In genomic region chr16:90858206-90858605, GRCm38 (mm10) we compare ENCODE assay signal across 22 mouse cellular contexts. TPM values are rescaled to one million over a fixed set of nuclear protein-coding genes. Genes with fewer than 3 reads are reported as not detected.
DNase-seq lines count a peak whose midpoint lies in the region; ATAC-seq and TF ChIP-seq lines count a peak whose summit lies in the region.
"Had no signal": no experiment of that assay in that cellular context is flagged by ENCODE, and none has a peak within 500 bp of the region (broad histone marks: within the 10 kb centered on the region; RNA-seq: fewer than 3 reads in every experiment).

No protein-coding gene starts in this region.

- no peak for TF ChIP-seq POLR2A in kidney, adult 2 months (IDR thresholded peaks at IDR 0.05; ENCODE audit: low read depth, low read length)
- TF ChIP-seq POLR2A in liver, adult 2 months (IDR thresholded peaks at IDR 0.05; ENCODE audit: extremely low read depth, insufficient read depth, low read length) = no peak

- no peaks in the 10 kb centered on the region for H3K4me1 ChIP-seq in kidney, adult 2 months (ENCODE audit: control insufficient read depth, insufficient read depth, low read length)
- no peaks in the 10 kb centered on the region for H3K4me1 ChIP-seq in kidney, embryonic 14.5 days (ENCODE audit: control insufficient read depth, insufficient read depth, low read length)
- H3K4me1 ChIP-seq in liver, adult 2 months (ENCODE audit: control insufficient read depth, insufficient read depth, low read length) = peaks cover 17% of the 10 kb centered on the region
- 0 out of 2 replicates have a peak, but pooled peaks cover 3% of the 10 kb centered on the region for H3K4me1 ChIP-seq in liver, embryonic 12.5 days
- H3K4me1 ChIP-seq in midbrain, embryonic 11.5 days (ENCODE audit: control insufficient read depth, insufficient read depth, low read length) = no peaks in the 10 kb centered on the region
- H3K4me1 ChIP-seq in midbrain, embryonic 13.5 days (replicated peaks) = no peaks in the 10 kb centered on the region

- H3K36me3 ChIP-seq in kidney, adult 2 months (ENCODE audit: control insufficient read depth, insufficient read depth, low read length) = no peaks in the 10 kb centered on the region
- H3K36me3 ChIP-seq in kidney, embryonic 14.5 days (ENCODE audit: control insufficient read depth, insufficient read depth, low read length) = no peaks in the 10 kb centered on the region
- no peaks in the 10 kb centered on the region for H3K36me3 ChIP-seq in liver, adult 2 months (ENCODE audit: control insufficient read depth, insufficient read depth, low read length)
- no peaks in the 10 kb centered on the region for H3K36me3 ChIP-seq in liver, embryonic 12.5 days
- no peaks in the 10 kb centered on the region for H3K36me3 ChIP-seq in midbrain, embryonic 11.5 days (ENCODE audit: control insufficient read depth, insufficient read depth, low read length)
- no peaks in the 10 kb centered on the region for H3K36me3 ChIP-seq in midbrain, embryonic 13.5 days
- H3K36me3 ChIP-seq: G1E had no signal

- H3K27ac ChIP-seq in kidney, adult 2 months (ENCODE audit: insufficient read depth, low read depth, low read length) = no peak overlapping the region
- no peak overlapping the region for H3K27ac ChIP-seq in kidney, embryonic 14.5 days (ENCODE audit: low read depth, low read length)
- no peak overlapping the region for H3K27ac ChIP-seq in liver, adult 2 months (replicated peaks; ENCODE audit: insufficient read depth, low read depth, low read length)
- no peak overlapping the region for H3K27ac ChIP-seq in liver, embryonic 12.5 days
- H3K27ac ChIP-seq in midbrain, embryonic 11.5 days (ENCODE audit: low read depth, low read length) = no peak overlapping the region
- H3K27ac ChIP-seq in midbrain, embryonic 13.5 days = no peak overlapping the region

- TF ChIP-seq CTCF in kidney, adult 2 months (conservative IDR thresholded peaks at IDR 0.05; ENCODE audit: insufficient read depth, insufficient read length, low read depth, low read length) = no peak
- no peak for TF ChIP-seq CTCF in liver, adult 2 months (IDR thresholded peaks at IDR 0.05; ENCODE audit: low read depth, low read length)

- no peaks in the 10 kb centered on the region for H3K27me3 ChIP-seq in kidney, adult 2 months (replicated peaks; ENCODE audit: control insufficient read depth, insufficient read depth, low read length)
- no peaks in the 10 kb centered on the region for H3K27me3 ChIP-seq in kidney, embryonic 14.5 days (ENCODE audit: control insufficient read depth, insufficient read depth, low read length)
- no peaks in the 10 kb centered on the region for H3K27me3 ChIP-seq in liver, adult 2 months (ENCODE audit: control insufficient read depth, insufficient read depth, low read length)
- H3K27me3 ChIP-seq in liver, embryonic 12.5 days (replicated peaks) = peaks cover 27% of the 10 kb centered on the region
- no peaks in the 10 kb centered on the region for H3K27me3 ChIP-seq in midbrain, embryonic 11.5 days (ENCODE audit: control insufficient read depth, insufficient read depth, low read length)
- H3K27me3 ChIP-seq in midbrain, embryonic 13.5 days = no peaks in the 10 kb centered on the region
- H3K27me3 ChIP-seq: Patski had no signal

- 70% methylated on average over 4 of the region's 4 CpGs for WGBS in kidney, adult 2 months
- WGBS in kidney, embryonic 14.5 days = 65% methylated on average over 4 of the region's 4 CpGs
- 35% methylated on average over 4 of the region's 4 CpGs for WGBS in liver, adult 2 months
- WGBS in liver, embryonic 12.5 days (ENCODE audit: insufficient replicate concordance) = 56% methylated on average over 4 of the region's 4 CpGs
- WGBS in midbrain, embryonic 11.5 days = 82% methylated on average over 4 of the region's 4 CpGs
- 86% methylated on average over 4 of the region's 4 CpGs for WGBS in midbrain, embryonic 13.5 days

- no peaks in the 10 kb centered on the region for H3K79me2 ChIP-seq in liver, adult 2 months (ENCODE audit: control insufficient read depth, insufficient read depth, low read length)

- no peak for ATAC-seq in kidney, embryonic 14.5 days (ENCODE audit: low FRiP score, low TSS enrichment)
- ATAC-seq in liver, embryonic 12.5 days = no peak
- no peak for ATAC-seq in midbrain, embryonic 11.5 days (ENCODE audit: low FRiP score)
- ATAC-seq in midbrain, embryonic 13.5 days = no peak
- ATAC-seq: activated CD4-positive, CD25-positive, alpha-beta regulatory T cell, adult 4 months; CD4-positive, CD25-positive, alpha-beta regulatory T cell, adult 4 months; Patski had no signal

- H3K4me3 ChIP-seq in kidney, adult 2 months (ENCODE audit: insufficient read depth, low read depth, low read length) = no peak overlapping the region
- H3K4me3 ChIP-seq in kidney, embryonic 14.5 days (ENCODE audit: low read length) = no peak overlapping the region
- no peak overlapping the region for H3K4me3 ChIP-seq in liver, adult 2 months (ENCODE audit: insufficient read depth, low read depth, low read length)
- no peak overlapping the region for H3K4me3 ChIP-seq in liver, embryonic 12.5 days
- H3K4me3 ChIP-seq in midbrain, embryonic 11.5 days (ENCODE audit: low read depth, low read length) = no peak overlapping the region
- no peak overlapping the region for H3K4me3 ChIP-seq in midbrain, embryonic 13.5 days (replicated peaks)

- H3K4me2 ChIP-seq in kidney, embryonic 14.5 days (replicated peaks; ENCODE audit: low read depth, low read length) = no peak overlapping the region
- H3K4me2 ChIP-seq in liver, embryonic 12.5 days = no peak overlapping the region
- H3K4me2 ChIP-seq in midbrain, embryonic 11.5 days = no peak overlapping the region
- no peak overlapping the region for H3K4me2 ChIP-seq in midbrain, embryonic 13.5 days (replicated peaks)

- no peaks in the 10 kb centered on the region for H3K9me3 ChIP-seq in kidney, embryonic 14.5 days (ENCODE audit: control insufficient read depth, low read length)
- H3K9me3 ChIP-seq in liver, embryonic 12.5 days (replicated peaks) = no peaks in the 10 kb centered on the region
- no peaks in the 10 kb centered on the region for H3K9me3 ChIP-seq in midbrain, embryonic 11.5 days (ENCODE audit: control insufficient read depth, low read length)
- H3K9me3 ChIP-seq in midbrain, embryonic 13.5 days = no peaks in the 10 kb centered on the region
- H3K9me3 ChIP-seq: G1E had no signal

- H3K9ac ChIP-seq in kidney, embryonic 14.5 days (ENCODE audit: low read depth, low read length) = no peak overlapping the region
- no peak overlapping the region for H3K9ac ChIP-seq in liver, adult 2 months (ENCODE audit: low read depth, low read length)
- H3K9ac ChIP-seq in liver, embryonic 12.5 days = no peak overlapping the region
- no peak overlapping the region for H3K9ac ChIP-seq in midbrain, embryonic 11.5 days (ENCODE audit: low read length)
- H3K9ac ChIP-seq in midbrain, embryonic 13.5 days (replicated peaks) = no peak overlapping the region

- peak; percentile 17 for DNase-seq in kidney, adult 2 months
- DNase-seq in liver, adult 2 months (ENCODE audit: extremely low read depth, low read depth, low spot score) = peak; percentile 82
- peak; percentile 60 for DNase-seq in midbrain, embryonic 11.5 days (ENCODE audit: low spot score, missing footprints)
- DNase-seq: adrenal gland, adult 2 months; adrenal gland, adult 8-10 months; adrenal gland, postnatal 10 days; adrenal gland, postnatal 14 days; adrenal gland, postnatal 25 days; adrenal gland, postnatal 36 days; B cell, adult 2 months; cerebellum, adult 11 months; cerebellum, adult 11-12 months; cerebellum, adult 18-20 months had no signal

RNA-seq across cellular contexts. Expression of gene Eva1c, which starts 31.7 kb away (rescaled TPM):
- 5.8 and 8.3 TPM in 2 replicates for polyA plus RNA-seq in kidney, adult 2 months (2012; rRNA removed)
- 0.20 and 0.51 TPM in 2 replicates for polyA plus RNA-seq in kidney, embryonic 14.5 days (2014; fragmentation: Nextera tagmentation; extraction: Ambion mirVana)
- total RNA-seq in liver, adult 2 months (2014; rRNA removed) = 0.37 and 0.47 TPM in 2 replicates
- polyA plus RNA-seq in liver, adult 2 months (2012; rRNA removed) = 0.11 and 0.38 TPM in 2 replicates
- 0.11 and 0.30 TPM in 2 replicates for polyA plus RNA-seq in liver, embryonic 12.5 days (2016; fragmentation: Nextera tagmentation; extraction: Ambion mirVana)
- polyA plus RNA-seq in midbrain, embryonic 11.5 days (2014; fragmentation: Nextera tagmentation; extraction: Ambion mirVana) = 1.1 and 1.3 TPM in 2 replicates
- polyA plus RNA-seq in midbrain, embryonic 13.5 days (2015; fragmentation: Nextera tagmentation; extraction: Ambion mirVana) = 1.7 and 2.6 TPM in 2 replicates
- total RNA-seq: CH12.LX, MEL had no signal
- polyA plus RNA-seq: activated CD4-positive, CD25-positive, alpha-beta regulatory T cell, adult 4 months; CD4-positive, CD25-positive, alpha-beta regulatory T cell, adult 4 months; G1E had no signal

RNA-seq across cellular contexts. Expression of gene Urb1, which starts 48.0 kb away (rescaled TPM):
- polyA plus RNA-seq in kidney, adult 2 months (2012; rRNA removed) = 2.7 and 3.2 TPM in 2 replicates
- 10.5 and 13.5 TPM in 2 replicates for polyA plus RNA-seq in kidney, embryonic 14.5 days (2014; fragmentation: Nextera tagmentation; extraction: Ambion mirVana)
- 2.7 and 3.0 TPM in 2 replicates for total RNA-seq in liver, adult 2 months (2014; rRNA removed)
- polyA plus RNA-seq in liver, adult 2 months (2012; rRNA removed) = 1.5 and 1.9 TPM in 2 replicates
- 9.7 and 10.3 TPM in 2 replicates for polyA plus RNA-seq in liver, embryonic 12.5 days (2016; fragmentation: Nextera tagmentation; extraction: Ambion mirVana)
- 13.1 and 14.2 TPM in 2 replicates for polyA plus RNA-seq in midbrain, embryonic 11.5 days (2014; fragmentation: Nextera tagmentation; extraction: Ambion mirVana)
- 8.7 and 9.8 TPM in 2 replicates for polyA plus RNA-seq in midbrain, embryonic 13.5 days (2015; fragmentation: Nextera tagmentation; extraction: Ambion mirVana)

Comparison
In these comparisons a context has a peak if more than half of its experiments do, and no peak if none do; other contexts are left out.
1. DNase-seq: peak in every context shown above with its lines; median percentile 82 in liver, adult 2 months; 60 in midbrain, embryonic 11.5 days; 17 in kidney, adult 2 months.